Mouse (Mus musculus): ENCODE data around the gene Itgb1bp1. TPM values are rescaled to one million over a fixed set of nuclear protein-coding genes. Genes with fewer than 3 reads are reported as not detected.

Itgb1bp1 gene
- polyA plus RNA-seq, 1 experiment from 2014 or later: 42.9 TPM

GRCm38 (mm10) chr12:21260494-21261256 is 25.4 kb downstream of the Itgb1bp1 start:
- DNase-seq (ENCODE audit: low spot score) (no peak), ATAC-seq (ENCODE audit: insufficient number of reproducible peaks, low FRiP score, low TSS enrichment, low read depth) (no peak)
- Histone ChIP-seq H3K36me3 (ENCODE audit: control insufficient read depth, insufficient read depth, low read length) (peaks cover 9% of the 10 kb centered on the region), H3K27ac (replicated peaks; ENCODE audit: low read depth, low read length) (no peak overlapping the region), H3K27me3 (ENCODE audit: control insufficient read depth, insufficient read depth, low read length) (no peaks in the 10 kb centered on the region), H3K4me2 (ENCODE audit: low read depth, severe bottlenecking) (no peak overlapping the region), H3K4me1 (ENCODE audit: control insufficient read depth, insufficient read depth, low read length) (no peaks in the 10 kb centered on the region), H3K9ac (ENCODE audit: low read length) (no peak overlapping the region), H3K4me3 (ENCODE audit: low read depth, low read length) (no peak overlapping the region), H3K9me3 (ENCODE audit: control insufficient read depth, low read length) (no peaks in the 10 kb centered on the region)
- WGBS: 83% methylated on average over 6 of the region's 6 CpGs

GRCm38 (mm10) chr12:21247711-21248392 is 38.2 kb downstream of the Itgb1bp1 start:
- ATAC-seq (ENCODE audit: insufficient number of reproducible peaks, low FRiP score, low TSS enrichment, low read depth) (no peak), DNase-seq (ENCODE audit: low spot score) (no peak)
- H3K4me2 ChIP-seq (ENCODE audit: low read depth, severe bottlenecking): no peak overlapping the region
- H3K9ac ChIP-seq (ENCODE audit: low read length): no peak overlapping the region
- H3K36me3 ChIP-seq (ENCODE audit: control insufficient read depth, insufficient read depth, low read length): peaks cover 12% of the 10 kb centered on the region
- H3K4me1 ChIP-seq (ENCODE audit: control insufficient read depth, insufficient read depth, low read length): no peaks in the 10 kb centered on the region
- no peak overlapping the region for H3K27ac ChIP-seq (replicated peaks; ENCODE audit: low read depth, low read length)
- H3K4me3 ChIP-seq (ENCODE audit: low read depth, low read length): no peak overlapping the region
- 82% methylated on average over 7 of the region's 7 CpGs for WGBS
- H3K27me3 ChIP-seq (ENCODE audit: control insufficient read depth, insufficient read depth, low read length): no peaks in the 10 kb centered on the region
- H3K9me3 ChIP-seq (ENCODE audit: control insufficient read depth, low read length): no peaks in the 10 kb centered on the region

- ATAC-seq (ENCODE audit: insufficient number of reproducible peaks, low FRiP score, low TSS enrichment, low read depth) (no peak), DNase-seq (ENCODE audit: low spot score) (no peak)
- H3K4me2 ChIP-seq (ENCODE audit: low read depth, severe bottlenecking): no peak overlapping the region
- H3K36me3 ChIP-seq (ENCODE audit: control insufficient read depth, insufficient read depth, low read length): peaks cover 15% of the 10 kb centered on the region; the same call in 1 of the 2 replicates
- H3K9ac ChIP-seq (ENCODE audit: low read length): no peak overlapping the region
- no peaks in the 10 kb centered on the region for H3K27me3 ChIP-seq (ENCODE audit: control insufficient read depth, insufficient read depth, low read length)
- no peak overlapping the region for H3K4me3 ChIP-seq (ENCODE audit: low read depth, low read length)
- no peaks in the 10 kb centered on the region for H3K4me1 ChIP-seq (ENCODE audit: control insufficient read depth, insufficient read depth, low read length)
- H3K9me3 ChIP-seq (ENCODE audit: control insufficient read depth, low read length): no peaks in the 10 kb centered on the region
- no peak overlapping the region for H3K27ac ChIP-seq (replicated peaks; ENCODE audit: low read depth, low read length)
- 96% methylated on average over 11 of the region's 11 CpGs for WGBS
These were observed 41.6 kb downstream of the Itgb1bp1 start for GRCm38 (mm10) chr12:21244375-21244960.

- H3K27ac ChIP-seq (replicated peaks; ENCODE audit: low read depth, low read length): no peak overlapping the region
- H3K36me3 ChIP-seq (ENCODE audit: control insufficient read depth, insufficient read depth, low read length): peaks cover 21% of the 10 kb centered on the region; the same call in 1 of the 2 replicates
- no peaks in the 10 kb centered on the region for H3K9me3 ChIP-seq (ENCODE audit: control insufficient read depth, low read length)
- no peaks in the 10 kb centered on the region for H3K4me1 ChIP-seq (ENCODE audit: control insufficient read depth, insufficient read depth, low read length)
- no peak overlapping the region for H3K4me2 ChIP-seq (ENCODE audit: low read depth, severe bottlenecking)
- 90% methylated on average over 3 of the region's 3 CpGs for WGBS
- ATAC-seq (ENCODE audit: insufficient number of reproducible peaks, low FRiP score, low TSS enrichment, low read depth) (no peak), DNase-seq (ENCODE audit: low spot score) (no peak)
- no peak overlapping the region for H3K4me3 ChIP-seq (ENCODE audit: low read depth, low read length)
- no peaks in the 10 kb centered on the region for H3K27me3 ChIP-seq (ENCODE audit: control insufficient read depth, insufficient read depth, low read length)
- no peak overlapping the region for H3K9ac ChIP-seq (ENCODE audit: low read length)
These were observed 44.1 kb downstream of the Itgb1bp1 start for GRCm38 (mm10) chr12:21241965-21242364.

DNA sequence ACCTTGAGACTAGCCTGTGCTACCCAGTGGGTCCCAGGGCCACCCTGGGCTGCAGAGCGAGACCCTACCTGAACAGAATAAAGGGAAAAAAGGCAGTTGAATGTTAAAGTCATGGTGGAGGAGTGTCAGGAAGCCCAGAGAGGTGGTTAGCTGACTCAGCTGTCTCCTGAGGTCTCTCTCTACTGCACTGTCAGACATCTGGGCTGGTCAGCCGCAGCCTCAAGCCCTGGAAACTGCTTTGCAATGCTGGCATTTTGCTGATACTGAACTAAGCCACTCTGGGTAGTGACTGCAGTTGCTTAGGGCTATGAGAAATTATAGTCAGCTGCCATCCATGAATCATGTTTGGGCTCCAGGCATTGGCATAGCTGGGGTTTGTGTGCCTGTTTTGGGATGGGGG is 51.5 kb downstream of the Itgb1bp1 start:
- H3K36me3 ChIP-seq (ENCODE audit: control insufficient read depth, insufficient read depth, low read length): peaks cover 17% of the 10 kb centered on the region
- 90% methylated on average over 2 of the region's 2 CpGs for WGBS
- ATAC-seq (ENCODE audit: insufficient number of reproducible peaks, low FRiP score, low TSS enrichment, low read depth) (no peak), DNase-seq (ENCODE audit: low spot score) (no peak)
- H3K4me1 ChIP-seq (ENCODE audit: control insufficient read depth, insufficient read depth, low read length): no peaks in the 10 kb centered on the region
- no peak overlapping the region for H3K4me3 ChIP-seq (ENCODE audit: low read depth, low read length)
- no peaks in the 10 kb centered on the region for H3K27me3 ChIP-seq (ENCODE audit: control insufficient read depth, insufficient read depth, low read length)
- no peak overlapping the region for H3K9ac ChIP-seq (ENCODE audit: low read length)
- no peak overlapping the region for H3K27ac ChIP-seq (replicated peaks; ENCODE audit: low read depth, low read length)
- no peak overlapping the region for H3K4me2 ChIP-seq (ENCODE audit: low read depth, severe bottlenecking)
- no peaks in the 10 kb centered on the region for H3K9me3 ChIP-seq (ENCODE audit: control insufficient read depth, low read length)

GRCm38 (mm10) chr12:21233727-21234126 is 52.4 kb downstream of the Itgb1bp1 start:
- Histone ChIP-seq H3K27me3 (ENCODE audit: control insufficient read depth, insufficient read depth, low read length) (no peaks in the 10 kb centered on the region), H3K27ac (replicated peaks; ENCODE audit: low read depth, low read length) (no peak overlapping the region), H3K4me3 (ENCODE audit: low read depth, low read length) (no peak overlapping the region), H3K36me3 (ENCODE audit: control insufficient read depth, insufficient read depth, low read length) (peaks cover 14% of the 10 kb centered on the region), H3K9ac (ENCODE audit: low read length) (no peak overlapping the region), H3K4me1 (ENCODE audit: control insufficient read depth, insufficient read depth, low read length) (no peaks in the 10 kb centered on the region), H3K4me2 (ENCODE audit: low read depth, severe bottlenecking) (no peak overlapping the region), H3K9me3 (ENCODE audit: control insufficient read depth, low read length) (no peaks in the 10 kb centered on the region)
- 93% methylated on average over 7 of the region's 7 CpGs for WGBS
- DNase-seq (ENCODE audit: low spot score) (no peak), ATAC-seq (ENCODE audit: insufficient number of reproducible peaks, low FRiP score, low TSS enrichment, low read depth) (no peak)

- H3K4me1 ChIP-seq (ENCODE audit: control insufficient read depth, insufficient read depth, low read length): no peaks in the 10 kb centered on the region
- H3K9ac ChIP-seq (ENCODE audit: low read length): no peak overlapping the region
- H3K4me2 ChIP-seq (ENCODE audit: low read depth, severe bottlenecking): no peak overlapping the region
- no peak for ATAC-seq (ENCODE audit: insufficient number of reproducible peaks, low FRiP score, low TSS enrichment, low read depth)
- no peaks in the 10 kb centered on the region for H3K9me3 ChIP-seq (ENCODE audit: control insufficient read depth, low read length)
- WGBS: 87% methylated on average over 17 of the region's 17 CpGs
- H3K27me3 ChIP-seq (ENCODE audit: control insufficient read depth, insufficient read depth, low read length): no peaks in the 10 kb centered on the region
- peaks cover 8% of the 10 kb centered on the region for H3K36me3 ChIP-seq (ENCODE audit: control insufficient read depth, insufficient read depth, low read length)
- no peak overlapping the region for H3K4me3 ChIP-seq (ENCODE audit: low read depth, low read length)
- no peak overlapping the region for H3K27ac ChIP-seq (replicated peaks; ENCODE audit: low read depth, low read length)
- DNase-seq (ENCODE audit: low spot score): no peak
These were observed 56.8 kb downstream of the Itgb1bp1 start for GRCm38 (mm10) chr12:21229076-21229918.

DNA sequence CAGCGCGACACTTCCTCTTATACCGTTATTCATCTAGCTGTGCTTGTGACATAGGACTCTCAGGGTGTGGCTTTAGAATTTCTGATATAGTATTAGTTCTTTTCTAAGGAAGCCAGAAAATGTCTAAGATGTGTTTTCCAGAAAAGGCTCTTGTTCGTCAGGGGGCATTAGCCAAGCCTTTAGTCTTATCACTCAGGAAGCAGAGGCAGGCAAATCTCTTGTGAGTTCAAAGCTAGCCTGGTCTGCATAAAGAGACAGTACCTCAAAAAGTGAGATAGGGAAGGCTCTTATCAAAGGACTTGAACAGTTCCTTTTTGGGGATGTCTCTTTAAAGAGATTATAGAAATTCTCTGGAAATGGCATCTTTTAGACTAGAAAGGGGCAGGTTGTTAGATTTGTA is 57.4 kb downstream of the Itgb1bp1 start:
- H3K9me3 ChIP-seq (ENCODE audit: control insufficient read depth, low read length): no peaks in the 10 kb centered on the region
- H3K4me2 ChIP-seq (ENCODE audit: low read depth, severe bottlenecking): no peak overlapping the region
- no peaks in the 10 kb centered on the region for H3K4me1 ChIP-seq (ENCODE audit: control insufficient read depth, insufficient read depth, low read length)
- H3K4me3 ChIP-seq (ENCODE audit: low read depth, low read length): no peak overlapping the region
- WGBS: 94% methylated on average over 4 of the region's 4 CpGs
- H3K9ac ChIP-seq (ENCODE audit: low read length): no peak overlapping the region
- DNase-seq (ENCODE audit: low spot score) (no peak), ATAC-seq (ENCODE audit: insufficient number of reproducible peaks, low FRiP score, low TSS enrichment, low read depth) (no peak)
- H3K36me3 ChIP-seq (ENCODE audit: control insufficient read depth, insufficient read depth, low read length): peaks cover 8% of the 10 kb centered on the region
- no peak overlapping the region for H3K27ac ChIP-seq (replicated peaks; ENCODE audit: low read depth, low read length)
- no peaks in the 10 kb centered on the region for H3K27me3 ChIP-seq (ENCODE audit: control insufficient read depth, insufficient read depth, low read length)

Data from limb, embryonic 11.5 days (tissue).